Mouse (Mus musculus) neural tube, postnatal 0 days (tissue): ENCODE results near the gene Zfp458. TPM values are rescaled to one million over a fixed set of nuclear protein-coding genes. Genes with fewer than 3 reads are reported as not detected.

Experiments
- polyA plus RNA-seq: library from polyadenylated mRNA; unstranded; fragments of >200 nt; fragmentation: Nextera tagmentation; extraction: Ambion mirVana; gene quantifications from 2 replicates; pipeline ENCODE4 v1.2.1, GENCODE M21; 2015

Zfp458 gene
- polyA plus RNA-seq, result 4.7 and 5.2 TPM in 2 replicates

GRCm38 (mm10) chr13:67278314-67278713 is at the start of gene Zfp458:
TSS of gene Zfp458 (minus strand) at chr13:67278466.

GRCm38 (mm10) chr13:67305822-67306672 is 27.8 kb upstream of the Zfp458 start, which contains the start of gene Zfp457:
TSS of gene Zfp457 (minus strand) at chr13:67306485.

Other genes with a start within 250 kb of the Zfp458 start
- gene Zfp712, start 217.3 kb downstream of the Zfp458 start, polyA plus RNA-seq, result 3.8 and 4.7 TPM in 2 replicates
- gene Zfp708, start 180.5 kb downstream of the Zfp458 start, polyA plus RNA-seq, result 5.9 and 6.8 TPM in 2 replicates
- 0.75 and 2.1 TPM in 2 replicates for gene Gm28557, start 169.9 kb downstream of the Zfp458 start, polyA plus RNA-seq
- 0.11 TPM in 1 of 2 replicates, not detected in the other for gene Rslcan18, start 162.2 kb downstream of the Zfp458 start, polyA plus RNA-seq
- 3.1 and 3.5 TPM in 2 replicates for gene Zfp759, start 156.8 kb downstream of the Zfp458 start, polyA plus RNA-seq
- 3.9 and 4.2 TPM in 2 replicates for gene Rsl1, start 105.3 kb downstream of the Zfp458 start, polyA plus RNA-seq
- gene Zfp455, start 84.0 kb downstream of the Zfp458 start, polyA plus RNA-seq, result 1.6 and 2.1 TPM in 2 replicates
- gene Zfp457, start 28.0 kb upstream of the Zfp458 start, polyA plus RNA-seq, result 0.39 and 1.1 TPM in 2 replicates
- gene Zfp595, start 54.1 kb upstream of the Zfp458 start, polyA plus RNA-seq, result 1.0 TPM in 2 replicates
- not detected in 2 replicates for gene Gm28044, start 82.1 kb upstream of the Zfp458 start, polyA plus RNA-seq
- gene Zfp953, start 82.1 kb upstream of the Zfp458 start, polyA plus RNA-seq, result 0.37 and 0.43 TPM in 2 replicates
- not detected in 2 replicates for gene Gm28041, start 97.3 kb upstream of the Zfp458 start, polyA plus RNA-seq
- 0.41 and 0.58 TPM in 2 replicates for gene Zfp456, start 97.3 kb upstream of the Zfp458 start, polyA plus RNA-seq
- gene Zfp429, start 121.4 kb upstream of the Zfp458 start, polyA plus RNA-seq, result 2.1 and 3.8 TPM in 2 replicates
- 0.99 and 1.4 TPM in 2 replicates for gene Zfp459, start 143.0 kb upstream of the Zfp458 start, polyA plus RNA-seq
- gene Zfp874a, start 173.2 kb upstream of the Zfp458 start, polyA plus RNA-seq, result 4.7 and 5.3 TPM in 2 replicates
- gene Zfp874b, start 205.8 kb upstream of the Zfp458 start, polyA plus RNA-seq, result 2.3 and 2.6 TPM in 2 replicates
- 6.5 TPM in 2 replicates for gene Zfp58, start 222.1 kb upstream of the Zfp458 start, polyA plus RNA-seq
- gene Gm26965, start 247.7 kb upstream of the Zfp458 start, polyA plus RNA-seq, result not detected in 2 replicates
- 32.4 and 37.9 TPM in 2 replicates for gene Zfp87, start 247.7 kb upstream of the Zfp458 start, polyA plus RNA-seq